Mouse (Mus musculus) midbrain, embryonic 14.5 days (tissue): ENCODE measurements around the gene Zdhhc17. TPM values are rescaled to one million over a fixed set of nuclear protein-coding genes. Genes with fewer than 3 reads are reported as not detected.
A peak's percentile ranks its signal among the peaks of the same experiment; 100 is the strongest.

ENCODE experiments used
- ATAC-seq: fragments of 200-750 bp; cut with Nextera tagmentation; 2 replicates; pipeline ENCODE4 v1.8.0; 2017; ENCODE audit warnings: moderate number of reproducible peaks, moderate library complexity; ENCODE audit not compliant: low FRiP score, low TSS enrichment
- DNase-seq: peaks from one replicate; pipeline ENCODE4 v3.0.0-alpha.2; 2015
- H3K27ac ChIP-seq: fragments of 300-500 bp; sonication (generic); replicated peaks from 2 replicates; pipeline ENCODE4 v1.5.1; 2014; ENCODE audit warnings: mild to moderate bottlenecking, low read depth, low read length, moderate library complexity
- H3K27me3 ChIP-seq: fragments of 300-500 bp; sonication (generic); 2 replicates; pipeline ENCODE4 v1.6.1; 2014; ENCODE audit warnings: low read length, control low read depth, mixed read lengths; ENCODE audit not compliant: control insufficient read depth, insufficient read depth
- H3K36me3 ChIP-seq: fragments of 300-500 bp; sonication (generic); 2 replicates; pipeline ENCODE4 v1.6.1; 2014; ENCODE audit warnings: low read length, control low read depth; ENCODE audit not compliant: control insufficient read depth, insufficient read depth
- H3K4me1 ChIP-seq: fragments of 300-500 bp; sonication (generic); 2 replicates; pipeline ENCODE4 v1.6.1; 2014; ENCODE audit warnings: mild to moderate bottlenecking, antibody characterized with exemption, low read length, control low read depth; ENCODE audit not compliant: control insufficient read depth, insufficient read depth
- H3K4me2 ChIP-seq: fragments of 300-500 bp; sonication (generic); 2 replicates; pipeline ENCODE4 v1.6.1; 2014; ENCODE audit warnings: mild to moderate bottlenecking, low read length, moderate library complexity
- H3K4me3 ChIP-seq: fragments of 300-500 bp; sonication (generic); replicated peaks from 2 replicates; pipeline ENCODE4 v1.5.1; 2014; ENCODE audit warnings: low read depth, low read length
- H3K9ac ChIP-seq: fragments of 300-500 bp; sonication (generic); replicated peaks from 2 replicates; pipeline ENCODE4 v1.6.1; 2014; ENCODE audit warnings: mild to moderate bottlenecking, low read length, moderate library complexity
- H3K9me3 ChIP-seq: fragments of 300-500 bp; sonication (generic); 2 replicates; pipeline ENCODE4 v1.6.1; 2016; ENCODE audit warnings: low read length, control low read depth, mixed read lengths; ENCODE audit not compliant: control insufficient read depth
- WGBS: fragments of 180-500 bp; shearing (Covaris S2); extraction: QIAGEN DNeasy Blood & Tissue Kit; methylation state at CpG from one replicate; pipeline ENCODE4 v1.1.7; 2014; 5-methylcytosine and 5-hydroxymethylcytosine counted together
- polyA plus RNA-seq: library from polyadenylated mRNA; unstranded; fragments of >200 nt; fragmentation: Nextera tagmentation; extraction: Ambion mirVana; gene quantifications from 2 replicates; pipeline ENCODE4 v1.2.1, GENCODE M21; 2014

Zdhhc17 gene
- polyA plus RNA-seq, 1 experiment from 2014 or later, result 69.9 TPM

- Histone ChIP-seq H3K4me2 (no peak overlapping the region), H3K27ac (no peak overlapping the region), H3K4me3 (no peak overlapping the region), H3K36me3 (no peaks in the 10 kb centered on the region), H3K9me3 (no peaks in the 10 kb centered on the region), H3K9ac (no peak overlapping the region), H3K4me1 (peaks cover 11% of the 10 kb centered on the region), H3K27me3 (no peaks in the 10 kb centered on the region)
- DNase-seq, result no peak
- no peak for ATAC-seq
- 63% methylated on average over 5 of the region's 5 CpGs for WGBS
Measured at GRCm38 (mm10) chr10:110993249-110993648, 16.7 kb downstream of the Zdhhc17 start.

GRCm38 (mm10) chr10:110992047-110992431, 17.9 kb downstream of the Zdhhc17 start:
- no peak overlapping the region for H3K4me2 ChIP-seq
- H3K4me3 ChIP-seq, result no peak overlapping the region
- no peaks in the 10 kb centered on the region for H3K9me3 ChIP-seq
- ATAC-seq (no peak), DNase-seq (peak; percentile 47)
- H3K27me3 ChIP-seq, result no peaks in the 10 kb centered on the region
- H3K4me1 ChIP-seq, result peaks cover 11% of the 10 kb centered on the region
- 12% methylated on average over 9 of the region's 9 CpGs for WGBS
- 0 out of 2 replicates have a peak overlapping the region, but pooled peaks have one; percentile 41 for H3K27ac ChIP-seq
- no peak overlapping the region for H3K9ac ChIP-seq
- H3K36me3 ChIP-seq, result no peaks in the 10 kb centered on the region

- H3K9ac ChIP-seq, result no peak overlapping the region
- H3K4me2 ChIP-seq, result no peak overlapping the region
- no peaks in the 10 kb centered on the region for H3K9me3 ChIP-seq
- peaks cover 11% of the 10 kb centered on the region for H3K4me1 ChIP-seq
- ATAC-seq, result no peak
- 62% methylated on average over 6 of the region's 6 CpGs for WGBS
- H3K4me3 ChIP-seq, result no peak overlapping the region
- DNase-seq, result no peak
- H3K27me3 ChIP-seq, result no peaks in the 10 kb centered on the region
- H3K27ac ChIP-seq, result 0 out of 2 replicates have a peak overlapping the region, but pooled peaks have one; percentile 41
- no peaks in the 10 kb centered on the region for H3K36me3 ChIP-seq
Measured at GRCm38 (mm10) chr10:110991307-110992046, 18.5 kb downstream of the Zdhhc17 start.

- Histone ChIP-seq H3K27ac (no peak overlapping the region), H3K4me2 (no peak overlapping the region), H3K36me3 (no peaks in the 10 kb centered on the region), H3K4me3 (no peak overlapping the region), H3K4me1 (peaks cover 11% of the 10 kb centered on the region), H3K9ac (no peak overlapping the region), H3K9me3 (no peaks in the 10 kb centered on the region), H3K27me3 (no peaks in the 10 kb centered on the region)
- 65% methylated on average over 2 of the region's 2 CpGs for WGBS
- peak; percentile 59 for DNase-seq
- no peak for ATAC-seq
Measured at GRCm38 (mm10) chr10:110989729-110990128, 20.2 kb downstream of the Zdhhc17 start.

- Histone ChIP-seq H3K4me1 (peaks cover 3% of the 10 kb centered on the region), H3K27me3 (no peaks in the 10 kb centered on the region), H3K4me2 (no peak overlapping the region), H3K9me3 (no peaks in the 10 kb centered on the region), H3K4me3 (no peak overlapping the region), H3K36me3 (no peaks in the 10 kb centered on the region), H3K9ac (no peak overlapping the region), H3K27ac (no peak overlapping the region)
- ATAC-seq, result no peak
- no peak for DNase-seq
- 94% methylated on average over 17 of the region's 17 CpGs for WGBS
Measured at GRCm38 (mm10) chr10:110986682-110987081, 23.3 kb downstream of the Zdhhc17 start.

- H3K9me3 ChIP-seq, result no peaks in the 10 kb centered on the region
- no peaks in the 10 kb centered on the region for H3K4me1 ChIP-seq
- peaks cover 20% of the 10 kb centered on the region for H3K36me3 ChIP-seq
- no peak for DNase-seq
- ATAC-seq, result no peak
- no peaks in the 10 kb centered on the region for H3K27me3 ChIP-seq
- no peak overlapping the region for H3K4me3 ChIP-seq
- WGBS, result 88% methylated on average over 4 of the region's 4 CpGs
- H3K4me2 ChIP-seq, result no peak overlapping the region
- H3K27ac ChIP-seq, result no peak overlapping the region
- H3K9ac ChIP-seq, result no peak overlapping the region
Measured at GRCm38 (mm10) chr10:110982771-110983170, 27.2 kb downstream of the Zdhhc17 start.

- Histone ChIP-seq H3K4me2 (no peak overlapping the region), H3K9me3 (no peaks in the 10 kb centered on the region), H3K36me3 (peaks cover 23% of the 10 kb centered on the region), H3K4me3 (no peak overlapping the region), H3K27me3 (no peaks in the 10 kb centered on the region), H3K27ac (no peak overlapping the region), H3K9ac (no peak overlapping the region), H3K4me1 (no peaks in the 10 kb centered on the region)
- ATAC-seq (no peak), DNase-seq (no peak)
- WGBS, result 96% methylated on average over 6 of the region's 6 CpGs
Measured at GRCm38 (mm10) chr10:110980441-110980840, 29.5 kb downstream of the Zdhhc17 start.

- Histone ChIP-seq H3K36me3 (peaks cover 23% of the 10 kb centered on the region), H3K9me3 (no peaks in the 10 kb centered on the region), H3K9ac (no peak overlapping the region), H3K4me3 (no peak overlapping the region), H3K27me3 (no peaks in the 10 kb centered on the region), H3K4me2 (no peak overlapping the region), H3K27ac (no peak overlapping the region), H3K4me1 (no peaks in the 10 kb centered on the region)
- no peak for DNase-seq
- no peak for ATAC-seq
- WGBS, result 96% methylated on average over 2 of the region's 2 CpGs
Measured at GRCm38 (mm10) chr10:110979431-110979830, 30.5 kb downstream of the Zdhhc17 start.

- Histone ChIP-seq H3K4me2 (no peak overlapping the region), H3K27ac (no peak overlapping the region), H3K9ac (no peak overlapping the region), H3K36me3 (peaks cover 32% of the 10 kb centered on the region), H3K9me3 (no peaks in the 10 kb centered on the region), H3K4me3 (no peak overlapping the region), H3K27me3 (no peaks in the 10 kb centered on the region), H3K4me1 (no peaks in the 10 kb centered on the region)
- DNase-seq (no peak), ATAC-seq (no peak)
- WGBS, result 49% methylated on average over 2 of the region's 2 CpGs
Measured at GRCm38 (mm10) chr10:110977379-110977778, 32.6 kb downstream of the Zdhhc17 start.
